Mouse (Mus musculus): ENCODE results near the gene Celsr3.

Gene Celsr3

GRCm38 (mm10) chr9:108825820-108826699, at the start of gene Celsr3:
Celsr3 (plus strand) TSS chr9:108826320.
- DNase-seq (ENCODE audit: low spot score), result peak; percentile 85

GRCm38 (mm10) chr9:108776614-108777013, 49.5 kb upstream of the Celsr3 start:
- no peak for DNase-seq (ENCODE audit: low spot score)

- DNase-seq (ENCODE audit: low spot score), result no peak
Measured at GRCm38 (mm10) chr9:108777276-108777675, 48.8 kb upstream of the Celsr3 start.

- no peak for DNase-seq (ENCODE audit: low spot score)
Measured at GRCm38 (mm10) chr9:108780959-108781358, 45.2 kb upstream of the Celsr3 start.

- DNase-seq (ENCODE audit: low spot score), result no peak
Measured at GRCm38 (mm10) chr9:108781891-108782290, 44.2 kb upstream of the Celsr3 start.

GRCm38 (mm10) chr9:108782836-108783547, 43.1 kb upstream of the Celsr3 start:
- no peak for DNase-seq (ENCODE audit: low spot score)

GRCm38 (mm10) chr9:108783548-108784463, 42.3 kb upstream of the Celsr3 start, which contains the start of gene Ip6k2:
Ip6k2 (plus strand) TSS chr9:108783796.
- DNase-seq (ENCODE audit: low spot score), result peak; percentile 96

GRCm38 (mm10) chr9:108785416-108785815, 40.7 kb upstream of the Celsr3 start:
- DNase-seq (ENCODE audit: low spot score), result no peak

GRCm38 (mm10) chr9:108786494-108786893, 39.6 kb upstream of the Celsr3 start:
- DNase-seq (ENCODE audit: low spot score), result no peak

GRCm38 (mm10) chr9:108787080-108787479, 39.0 kb upstream of the Celsr3 start:
- no peak for DNase-seq (ENCODE audit: low spot score)

- no peak for DNase-seq (ENCODE audit: low spot score)
Measured at GRCm38 (mm10) chr9:108788713-108789112, 37.4 kb upstream of the Celsr3 start.

- no peak for DNase-seq (ENCODE audit: low spot score)
Measured at GRCm38 (mm10) chr9:108792307-108792706, 33.8 kb upstream of the Celsr3 start.

- no peak for DNase-seq (ENCODE audit: low spot score)
Measured at GRCm38 (mm10) chr9:108792730-108793129, 33.4 kb upstream of the Celsr3 start.

- DNase-seq (ENCODE audit: low spot score), result no peak
Measured at GRCm38 (mm10) chr9:108795281-108795680, 30.8 kb upstream of the Celsr3 start.

GRCm38 (mm10) chr9:108795762-108796161, 30.4 kb upstream of the Celsr3 start:
- no peak for DNase-seq (ENCODE audit: low spot score)

- DNase-seq (ENCODE audit: low spot score), result peak; percentile 59
Measured at GRCm38 (mm10) chr9:108796351-108796981, 29.7 kb upstream of the Celsr3 start.

GRCm38 (mm10) chr9:108797477-108797876, 28.6 kb upstream of the Celsr3 start:
- DNase-seq (ENCODE audit: low spot score), result no peak

GRCm38 (mm10) chr9:108798508-108799075, 27.5 kb upstream of the Celsr3 start:
- DNase-seq (ENCODE audit: low spot score), result no peak

- no peak for DNase-seq (ENCODE audit: low spot score)
Measured at GRCm38 (mm10) chr9:108799564-108799963, 26.6 kb upstream of the Celsr3 start.

GRCm38 (mm10) chr9:108805768-108806167, 20.4 kb upstream of the Celsr3 start:
- no peak for DNase-seq (ENCODE audit: low spot score)

GRCm38 (mm10) chr9:108806379-108806778, 19.7 kb upstream of the Celsr3 start:
- DNase-seq (ENCODE audit: low spot score), result no peak

All from layer of hippocampus, adult 11-12 months (tissue).